Mouse (Mus musculus) erythroblast, embryonic 14.5 days (primary cell): ENCODE measurements at regions not wholly inside any gene's neighbourhood (a gene's known extent, or its start where the extent isn't known, plus 50 kb on each side); places are given as distances from the start of the nearest gene placed in this dataset.

Experiments used
- GATA1 ChIP-seq: IDR thresholded peaks from 2 replicates; pipeline ENCODE4 v1.6.1; 2012; ENCODE audit warnings: low read length, inconsistent platforms, mixed read lengths
- TAL1 ChIP-seq: IDR thresholded peaks from 3 replicates; pipeline ENCODE4 v1.6.1; 2012; ENCODE audit warnings: low read length, inconsistent platforms, mixed read lengths

DNA sequence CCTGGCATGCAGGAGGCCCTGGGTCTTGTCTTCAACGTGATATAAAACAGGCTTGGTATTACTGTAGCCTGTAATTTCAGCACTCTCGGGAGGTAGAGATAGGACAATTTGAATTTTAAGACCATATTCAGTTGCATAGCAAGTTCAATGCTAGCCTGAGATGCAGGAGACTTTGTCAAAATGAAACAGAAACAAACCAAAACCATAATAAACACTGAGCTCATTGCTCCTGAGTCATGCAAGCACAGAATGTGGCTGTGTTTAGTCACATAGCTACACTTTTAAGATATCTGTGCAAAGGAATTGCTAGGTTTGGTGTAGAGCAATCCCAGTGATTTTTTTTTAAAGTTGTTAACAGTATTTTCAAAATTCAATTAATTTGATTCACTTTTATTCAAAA, 93.3 kb downstream of the Kcnj2 start:
- no peak for TF ChIP-seq GATA1
- TF ChIP-seq TAL1 = no peak
